Mouse (Mus musculus): Measurements from ENCODE around the gene Stx8.

The Stx8 gene

DNA sequence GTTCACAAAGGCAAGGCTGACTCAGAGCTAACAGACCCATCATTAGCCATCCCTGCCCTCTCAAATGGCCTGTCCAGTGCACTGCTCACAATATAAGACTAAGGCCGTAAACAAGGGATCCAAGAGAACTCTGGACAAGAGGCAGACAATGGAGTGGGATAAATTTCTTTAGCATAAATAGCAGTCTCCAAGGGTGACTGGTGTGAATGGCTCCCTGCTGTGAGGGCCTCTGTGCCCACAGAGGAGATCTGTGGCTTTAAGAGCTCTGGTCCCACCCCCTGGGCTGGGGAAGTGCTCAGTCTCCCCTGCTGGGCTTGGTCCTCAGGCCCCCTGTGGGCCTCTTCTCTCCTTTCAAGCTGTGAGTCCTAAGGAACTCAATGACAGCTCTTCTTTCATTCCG, 184.9 kb downstream of the Stx8 start:
- DNase-seq = no peak

DNA sequence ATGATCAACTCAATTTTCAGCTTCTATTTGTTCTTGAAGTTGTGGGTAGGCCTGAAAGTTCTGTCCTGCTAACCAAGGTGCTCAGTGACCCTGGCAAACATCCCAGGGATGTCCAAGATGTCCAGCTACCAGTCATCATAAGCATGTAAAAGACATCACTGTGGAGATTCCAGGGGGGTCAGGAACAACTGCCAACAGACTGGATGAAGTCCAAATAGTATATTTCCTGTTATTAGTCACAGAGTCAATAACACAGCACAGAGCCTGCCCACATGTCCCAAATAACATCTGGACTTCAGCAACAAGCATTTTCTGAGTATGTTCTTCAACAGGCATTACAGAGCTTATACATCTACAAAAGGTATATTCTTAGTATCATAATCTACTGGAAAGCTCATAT, 189.8 kb downstream of the Stx8 start:
- DNase-seq = no peak

DNA sequence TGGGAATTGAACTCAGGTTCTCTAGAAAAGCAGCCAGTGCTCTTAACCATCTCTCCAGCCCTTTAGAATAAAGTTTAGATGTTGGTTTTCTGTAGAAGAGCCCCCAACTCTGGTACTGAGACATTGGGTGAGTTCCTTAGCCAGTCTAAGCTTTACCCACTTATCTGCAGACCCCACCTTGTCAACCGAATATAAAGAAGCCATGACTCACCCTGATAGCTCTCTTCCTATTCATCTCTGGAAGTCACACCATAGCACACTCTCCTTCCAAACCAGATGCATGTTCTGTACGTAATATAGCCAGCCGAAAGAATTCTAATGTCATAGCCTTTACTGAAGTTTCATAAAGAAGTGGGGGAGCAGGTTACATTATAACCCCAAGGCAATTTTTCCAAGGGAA, 192.2 kb downstream of the Stx8 start:
- no peak for DNase-seq

DNA sequence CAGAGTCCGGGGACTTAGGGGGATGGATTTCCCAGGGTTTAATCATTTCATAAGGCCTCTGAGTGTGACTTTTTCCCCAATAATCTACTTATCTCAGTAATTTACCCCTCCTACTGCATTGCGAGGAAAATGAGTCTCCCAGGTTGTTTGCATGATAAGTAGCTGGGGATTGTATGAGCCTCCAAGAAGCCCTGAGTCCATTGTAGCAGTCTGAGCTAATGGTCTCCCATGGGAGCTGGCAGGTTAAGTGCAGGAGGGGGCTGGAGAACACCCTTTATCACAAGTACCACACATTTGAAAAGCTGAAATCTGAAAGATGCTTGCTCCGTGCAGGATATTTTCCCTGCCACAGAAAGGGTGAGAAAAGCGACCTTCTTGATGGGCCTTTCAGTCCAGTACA, 193.9 kb downstream of the Stx8 start:
- no peak for DNase-seq

DNA sequence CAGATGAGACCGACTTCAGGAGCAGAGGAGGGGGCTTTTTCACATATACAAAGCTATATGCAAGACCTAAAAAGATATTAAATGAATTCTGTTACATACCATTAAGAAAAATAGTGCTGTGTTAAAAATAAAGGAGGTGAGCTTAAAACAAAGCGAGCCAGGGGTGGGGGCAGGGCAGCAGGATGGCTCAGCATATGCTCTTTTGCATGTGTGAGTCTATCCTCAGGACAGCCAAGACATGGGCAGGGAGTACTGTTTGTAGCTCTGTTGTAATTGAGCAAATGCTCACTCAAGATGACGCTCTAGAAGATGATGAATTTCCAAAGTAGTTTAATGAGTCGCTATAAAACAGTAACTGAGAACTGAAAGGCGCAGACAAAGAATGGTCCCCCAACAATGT, 198.4 kb downstream of the Stx8 start:
- DNase-seq = no peak

DNA sequence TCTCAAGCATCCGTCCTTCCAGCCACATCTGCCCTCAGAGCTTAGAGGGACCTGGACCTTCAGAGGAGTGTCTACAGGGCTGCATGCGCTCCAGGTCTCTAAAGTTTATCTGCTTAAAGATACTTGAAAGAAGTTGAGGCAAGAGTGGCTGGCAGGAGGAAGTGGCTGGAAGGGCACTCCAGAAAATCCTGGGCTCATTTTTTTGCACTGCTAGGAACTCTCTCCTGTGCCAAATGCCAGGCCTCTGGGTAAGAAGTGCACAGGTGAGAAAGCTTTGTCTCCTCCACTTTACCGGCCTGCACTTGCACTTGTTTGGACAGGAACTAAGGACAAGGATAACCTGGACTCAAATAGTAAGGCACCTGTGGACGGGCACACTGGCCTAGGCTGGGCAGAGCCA, 202.4 kb downstream of the Stx8 start:
- DNase-seq = no peak

DNA sequence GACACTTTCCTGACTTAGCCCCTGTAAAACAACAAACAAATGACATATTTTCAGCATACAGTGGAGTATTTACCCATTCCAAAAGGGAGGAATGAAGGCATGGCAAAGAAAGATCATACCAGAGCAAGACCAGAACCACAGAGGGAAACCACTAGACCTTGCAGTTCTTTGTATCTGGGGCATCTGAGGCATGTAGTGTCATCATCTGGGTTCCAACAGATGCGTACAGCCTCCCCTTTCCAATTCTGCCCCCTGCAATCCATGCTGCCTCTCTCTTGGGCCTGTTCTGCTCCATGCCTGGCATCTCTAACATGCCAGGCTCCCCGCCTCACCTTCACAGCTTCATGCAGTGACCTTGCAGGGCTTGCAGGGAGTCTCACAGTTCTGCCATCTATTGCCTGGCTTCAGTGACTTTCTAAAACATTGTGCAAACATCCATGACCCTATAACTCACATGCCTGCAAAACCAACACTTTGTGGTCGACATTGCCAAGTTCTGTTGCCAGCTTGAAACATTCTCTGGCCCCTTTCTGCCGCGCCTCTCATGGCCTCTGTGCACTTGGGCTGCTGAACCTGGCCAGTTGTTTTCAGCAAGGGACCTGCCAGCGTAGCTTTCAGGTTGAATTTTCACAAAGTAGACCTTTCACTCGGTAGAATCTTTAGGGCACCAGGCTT, 206.1 kb downstream of the Stx8 start:
- DNase-seq = no peak

DNA sequence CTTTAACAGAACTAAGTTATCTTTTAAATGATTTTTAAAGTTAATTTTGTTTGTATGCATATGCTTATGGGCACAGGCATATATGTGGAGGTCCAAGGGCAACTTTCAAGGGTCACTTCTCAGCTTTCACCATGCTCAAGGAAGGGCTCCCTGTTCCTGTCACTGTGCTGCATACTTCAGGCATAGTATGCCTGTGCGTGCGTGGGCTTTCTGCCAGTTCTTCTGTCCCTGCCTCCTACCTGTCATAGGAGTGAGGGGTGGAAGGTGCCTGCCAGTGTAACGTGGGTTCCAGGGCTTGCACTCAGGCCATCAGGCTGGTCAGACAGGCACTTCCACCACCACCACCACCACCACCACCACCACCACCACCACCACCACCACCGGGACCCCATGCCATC, 206.7 kb downstream of the Stx8 start:
- no peak for DNase-seq

DNA sequence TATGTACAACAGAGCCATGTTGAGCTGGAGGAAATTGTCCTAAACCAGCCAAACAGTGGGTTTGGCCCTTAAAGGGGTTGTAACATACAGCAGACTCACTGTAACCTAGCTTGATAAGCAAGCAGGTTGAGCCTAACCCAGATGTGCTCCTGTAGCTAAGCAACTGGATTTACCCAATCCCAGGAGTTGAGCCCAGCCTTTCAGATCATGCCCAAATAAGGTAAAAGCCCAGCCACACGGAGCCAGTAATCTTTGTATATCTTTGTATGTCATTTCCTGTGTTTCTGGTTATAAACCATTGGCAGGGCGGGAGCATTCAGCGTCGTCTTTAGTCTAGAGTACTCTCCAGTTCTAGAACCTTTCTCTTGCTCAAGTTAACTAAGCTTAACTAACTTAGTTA, 210.6 kb downstream of the Stx8 start:
- no peak for DNase-seq

DNA sequence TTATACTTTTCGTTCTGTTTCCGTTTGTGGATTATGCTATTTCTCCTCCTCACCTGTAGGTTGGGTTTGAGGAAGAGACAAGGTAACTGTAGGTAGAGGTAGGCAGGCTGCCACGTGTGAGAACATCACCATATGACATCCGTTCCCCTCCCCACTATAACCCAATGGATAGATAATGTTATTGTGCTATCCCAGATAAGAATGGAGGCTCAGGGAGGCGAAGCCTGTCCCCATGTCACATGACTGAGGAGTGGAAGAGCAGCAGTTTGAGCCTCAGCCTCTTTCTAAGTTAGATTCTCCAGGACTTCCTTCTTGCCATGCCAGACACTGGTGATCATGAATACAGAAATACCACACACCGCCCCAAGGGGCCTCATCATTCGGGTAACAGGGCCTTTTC, 211.4 kb downstream of the Stx8 start:
- no peak for DNase-seq

DNA sequence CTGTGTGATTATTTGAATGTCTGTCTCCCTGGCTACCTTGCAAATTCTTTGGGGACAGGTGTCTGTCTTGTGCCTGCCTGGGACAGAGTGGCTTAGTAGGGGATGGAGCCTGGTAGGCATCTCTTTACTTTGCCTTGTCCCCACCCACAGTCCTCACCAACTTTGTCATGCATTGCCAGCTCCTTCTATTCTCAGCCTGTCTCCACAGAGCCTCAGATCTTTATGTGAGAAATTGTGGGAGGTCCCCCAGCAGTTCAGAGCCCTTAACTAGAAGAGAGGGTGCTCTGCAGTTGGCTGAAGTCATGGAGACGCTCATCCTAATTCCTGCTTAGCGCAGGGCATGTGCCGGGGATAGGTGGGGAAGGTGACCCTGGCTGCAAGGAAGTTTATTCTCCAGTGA, 219.7 kb downstream of the Stx8 start:
- DNase-seq = no peak

DNA sequence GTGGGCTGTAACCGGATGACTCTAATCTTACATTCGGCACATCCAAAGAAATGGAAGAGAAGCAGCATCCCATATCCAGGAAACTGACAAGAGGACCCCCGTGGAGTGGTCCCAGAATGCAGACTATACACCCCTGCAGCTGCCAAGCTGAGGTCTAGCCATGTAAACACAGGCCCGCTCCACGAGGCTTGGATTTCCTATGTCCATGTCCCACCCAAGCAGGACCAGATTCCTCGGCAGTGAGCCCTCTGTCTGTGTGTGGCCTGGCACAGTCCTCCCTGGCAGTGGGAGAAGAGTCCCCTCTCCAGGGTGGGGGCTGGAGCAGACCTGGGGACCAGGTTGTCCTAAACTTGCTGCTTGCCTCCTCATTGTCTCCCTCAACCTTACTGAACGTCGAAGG, 221.2 kb downstream of the Stx8 start:
- no peak for DNase-seq

DNA sequence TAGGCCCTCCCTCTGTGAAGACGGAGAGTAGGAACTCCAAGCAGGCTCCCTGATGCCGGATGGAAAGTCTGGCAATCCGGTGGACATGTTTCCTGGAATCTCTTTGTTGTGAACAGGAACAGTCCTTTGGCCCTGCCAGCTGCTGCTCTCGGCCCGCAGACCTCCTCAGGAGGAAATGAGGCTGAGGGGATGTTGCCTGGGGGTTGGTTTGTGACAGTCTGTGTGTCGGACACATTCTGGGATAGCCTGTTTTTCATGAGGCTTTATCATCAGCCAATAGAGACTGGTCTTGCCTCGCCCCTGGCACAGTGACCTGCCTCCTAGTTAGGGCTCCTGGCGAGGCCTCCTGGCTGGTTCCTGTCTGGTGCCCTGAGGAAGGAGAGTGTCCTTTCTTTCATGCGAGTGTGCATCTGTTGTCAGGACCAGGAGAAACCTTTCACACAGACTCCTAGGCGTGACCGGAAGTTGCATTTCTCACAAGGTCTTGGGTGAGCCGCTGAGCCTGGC, 222.8 kb downstream of the Stx8 start:
- no peak for DNase-seq

DNA sequence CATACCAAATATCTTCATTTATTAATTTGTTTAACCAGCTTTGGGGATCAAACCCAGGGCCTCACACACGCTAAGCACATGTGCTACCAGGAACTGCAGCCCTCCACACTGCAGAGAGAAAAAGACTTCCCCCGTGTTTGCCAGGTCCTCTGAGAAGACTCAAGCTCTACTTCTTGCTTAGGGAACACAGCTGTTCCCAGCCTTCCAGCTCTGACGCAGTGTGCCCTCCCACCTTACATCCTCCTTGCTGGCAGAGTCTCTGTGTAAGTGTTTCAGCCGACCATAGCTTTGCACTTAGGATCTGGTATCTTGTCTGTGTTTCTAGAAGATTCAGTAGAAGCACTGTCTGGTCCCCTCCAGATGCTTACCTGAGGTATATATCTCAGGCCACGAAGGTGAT, 224.9 kb downstream of the Stx8 start:
- DNase-seq = no peak

DNA sequence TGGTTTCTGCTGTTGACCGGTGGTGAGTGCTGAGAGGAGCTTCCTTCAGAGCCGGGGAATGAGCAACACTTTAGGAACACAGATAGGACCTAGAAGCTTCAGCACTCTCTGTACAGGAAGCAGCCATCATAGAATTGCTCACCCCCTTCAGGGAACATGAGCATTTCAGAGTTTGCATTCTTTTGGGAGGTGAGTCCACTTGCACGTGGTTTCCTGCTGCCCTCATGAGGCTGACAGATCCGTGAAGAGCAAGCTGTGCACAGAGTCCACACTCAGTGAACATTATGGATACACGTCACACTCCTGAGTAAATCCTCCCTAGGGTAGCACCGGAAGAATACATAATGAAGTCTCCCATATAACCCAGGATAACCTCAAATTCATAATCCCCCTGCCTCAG, 229.2 kb downstream of the Stx8 start:
- no peak for DNase-seq

DNA sequence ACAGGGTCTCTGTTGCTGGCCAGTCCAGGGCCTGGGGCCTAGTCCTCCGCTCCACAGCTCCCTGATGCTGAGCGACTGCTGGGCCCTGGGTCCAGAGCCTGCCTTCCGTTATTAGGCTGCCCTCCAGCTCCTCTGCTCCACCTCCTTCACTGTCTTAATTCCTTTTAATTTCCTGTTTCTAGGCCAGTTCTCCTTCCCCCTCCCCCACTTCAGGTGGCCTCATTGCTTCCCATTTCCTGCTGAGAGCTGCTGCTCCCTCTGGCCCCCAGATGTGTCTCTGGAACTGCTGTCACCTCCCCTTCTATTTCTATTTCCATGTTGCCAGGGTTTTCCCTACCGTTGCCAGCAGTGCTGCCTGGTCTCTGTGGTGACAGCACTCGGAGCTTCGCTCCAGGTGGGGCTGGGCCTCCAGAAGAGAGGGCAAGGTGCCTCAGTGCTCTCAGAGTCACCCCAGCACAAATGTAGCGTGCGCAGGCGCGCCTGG, 229.7 kb downstream of the Stx8 start:
- no peak for DNase-seq

DNA sequence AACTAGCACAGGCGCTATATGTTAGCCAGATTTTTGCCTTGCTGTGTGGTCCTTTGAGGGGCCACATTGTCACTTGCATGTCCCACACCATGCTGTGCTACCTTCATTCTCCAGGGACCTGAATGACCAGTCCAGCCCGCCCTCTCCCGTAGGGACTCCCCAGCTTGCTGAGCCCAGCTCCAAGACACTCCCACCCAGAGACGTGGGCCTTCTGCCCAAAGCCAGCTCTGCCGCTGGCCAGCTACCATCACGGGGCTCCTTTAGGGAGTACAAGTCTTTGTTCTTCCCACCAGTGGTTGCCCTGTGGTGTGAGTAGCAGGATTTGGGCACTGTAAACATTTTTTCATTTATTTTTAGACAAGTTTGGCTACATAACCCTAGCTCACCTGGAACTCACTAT, 230.6 kb downstream of the Stx8 start:
- DNase-seq = no peak

DNA sequence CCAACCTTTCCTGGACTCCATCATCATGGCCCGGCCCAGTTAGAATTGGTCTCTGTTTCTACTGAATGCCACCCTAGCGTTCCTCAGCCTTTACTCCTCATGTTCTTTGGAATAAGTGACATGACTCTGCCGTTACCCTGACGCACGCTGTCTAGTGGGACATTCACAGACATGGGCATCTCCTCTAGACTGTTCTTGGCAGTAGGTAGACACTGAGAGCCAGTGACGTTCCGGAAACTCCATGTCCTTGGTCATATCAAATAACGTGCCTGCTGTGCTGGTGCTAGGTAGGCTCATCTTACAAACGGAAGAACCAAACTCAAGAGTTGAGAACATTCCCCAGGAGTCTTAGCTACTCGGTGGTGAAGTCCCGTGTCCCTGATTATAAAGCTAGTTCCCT, 231.5 kb downstream of the Stx8 start:
- DNase-seq = no peak

DNA sequence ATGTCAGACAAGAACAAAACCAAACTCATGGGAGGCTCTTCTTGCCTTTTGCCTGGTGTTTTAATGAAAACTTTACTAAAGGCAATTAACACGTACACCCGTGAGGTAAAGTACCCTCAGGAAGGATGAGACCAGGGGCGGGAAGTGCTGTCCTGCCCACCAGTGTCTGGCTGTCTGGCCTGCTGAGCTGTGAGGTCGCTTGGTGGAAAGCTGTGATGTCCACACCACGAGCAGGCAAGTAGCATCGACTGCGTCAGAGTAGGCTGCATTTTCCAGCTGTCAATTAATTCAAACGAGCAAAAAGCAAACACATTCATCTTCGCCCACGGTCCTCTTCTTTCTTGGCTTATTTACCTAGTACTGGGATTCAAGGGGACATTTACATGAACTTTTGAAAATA, 232.7 kb downstream of the Stx8 start:
- DNase-seq = no peak

DNA sequence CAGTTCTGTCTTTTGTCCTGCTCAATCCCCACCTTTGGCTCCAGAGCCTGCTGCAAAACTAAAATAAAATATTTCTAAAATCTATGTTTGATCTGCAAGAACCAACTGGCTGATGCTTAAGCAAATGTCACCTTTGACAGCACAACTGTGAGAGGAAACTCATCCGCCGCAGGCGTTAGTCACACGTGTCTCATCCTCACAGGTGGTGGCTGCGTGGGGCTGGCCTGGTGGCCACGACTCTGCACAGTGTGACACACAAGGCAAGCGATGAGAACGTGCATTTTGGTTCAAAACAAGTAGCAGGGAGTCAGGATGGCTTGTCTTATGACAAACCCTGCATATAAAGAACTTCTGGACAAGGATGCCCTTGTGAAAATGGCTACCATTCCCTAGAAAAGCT, 233.1 kb downstream of the Stx8 start:
- DNase-seq = no peak

DNA sequence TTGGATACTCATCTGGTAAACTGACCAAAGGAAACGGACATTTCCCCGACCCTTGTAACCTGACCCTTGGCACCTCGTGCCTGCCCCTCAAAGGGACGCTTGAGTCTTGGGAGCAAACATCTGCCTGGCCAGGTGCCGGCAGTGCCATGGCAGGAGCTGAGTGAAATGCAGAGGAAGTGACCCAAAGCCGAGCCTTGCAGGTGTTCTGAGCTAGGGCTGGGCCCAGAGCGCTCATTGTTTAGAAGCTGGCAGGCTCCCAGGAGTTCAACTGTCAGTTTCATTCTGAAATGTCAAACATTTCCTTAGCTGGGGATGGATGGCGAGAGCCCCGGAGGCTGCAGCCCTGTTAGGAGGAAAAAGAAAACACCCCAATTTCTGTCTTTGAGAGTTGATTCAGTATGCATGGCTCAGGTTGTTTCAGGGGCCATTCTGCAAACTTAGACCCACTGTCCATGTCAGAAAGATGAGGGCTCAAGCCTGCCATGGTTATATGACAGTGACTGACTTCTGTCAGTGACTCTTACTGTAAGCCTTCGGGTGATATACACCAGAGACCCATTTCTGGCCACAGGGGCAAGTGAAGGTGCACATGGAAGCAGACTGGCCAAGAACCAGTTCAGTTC, 233.9 kb downstream of the Stx8 start:
- DNase-seq = no peak

DNA sequence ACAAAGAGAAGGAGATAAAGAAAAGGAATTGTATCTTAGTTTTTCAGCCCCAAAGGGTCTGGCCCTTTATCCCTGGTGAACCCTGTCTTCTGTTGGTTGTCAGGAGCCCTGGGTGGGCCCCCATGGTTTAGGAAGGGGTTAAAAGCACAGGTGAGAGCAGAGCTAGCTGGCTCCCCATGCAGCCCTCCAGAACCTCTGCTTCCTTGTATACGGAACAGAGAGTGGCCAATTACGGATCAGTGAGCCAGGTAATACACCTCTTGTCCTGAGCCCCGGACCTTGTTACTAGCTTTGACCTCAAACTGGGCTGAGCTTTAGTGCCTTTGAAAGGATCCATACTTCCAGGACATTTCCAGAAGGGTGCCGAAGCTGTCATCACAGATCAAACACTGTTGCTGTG, 234.5 kb downstream of the Stx8 start:
- DNase-seq = no peak

DNA sequence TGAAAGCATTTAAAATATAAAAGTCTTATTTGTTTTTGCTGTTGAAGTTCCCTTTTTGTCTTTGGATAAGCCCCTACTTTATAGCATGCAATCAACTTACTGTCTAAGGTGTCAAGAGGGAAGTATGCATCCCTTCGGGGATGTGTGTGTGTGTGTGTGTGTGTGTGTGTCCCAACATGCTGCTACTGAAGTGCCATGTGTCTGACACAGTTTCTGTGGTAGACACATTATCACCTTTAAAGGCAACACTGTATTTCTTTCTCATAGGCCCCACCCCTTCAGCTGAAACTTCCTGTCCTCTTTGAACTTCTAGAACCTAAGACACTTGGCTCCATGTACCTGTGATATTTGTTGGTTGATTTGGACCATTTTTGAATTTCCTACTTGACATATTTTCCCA, 235.1 kb downstream of the Stx8 start:
- no peak for DNase-seq

DNA sequence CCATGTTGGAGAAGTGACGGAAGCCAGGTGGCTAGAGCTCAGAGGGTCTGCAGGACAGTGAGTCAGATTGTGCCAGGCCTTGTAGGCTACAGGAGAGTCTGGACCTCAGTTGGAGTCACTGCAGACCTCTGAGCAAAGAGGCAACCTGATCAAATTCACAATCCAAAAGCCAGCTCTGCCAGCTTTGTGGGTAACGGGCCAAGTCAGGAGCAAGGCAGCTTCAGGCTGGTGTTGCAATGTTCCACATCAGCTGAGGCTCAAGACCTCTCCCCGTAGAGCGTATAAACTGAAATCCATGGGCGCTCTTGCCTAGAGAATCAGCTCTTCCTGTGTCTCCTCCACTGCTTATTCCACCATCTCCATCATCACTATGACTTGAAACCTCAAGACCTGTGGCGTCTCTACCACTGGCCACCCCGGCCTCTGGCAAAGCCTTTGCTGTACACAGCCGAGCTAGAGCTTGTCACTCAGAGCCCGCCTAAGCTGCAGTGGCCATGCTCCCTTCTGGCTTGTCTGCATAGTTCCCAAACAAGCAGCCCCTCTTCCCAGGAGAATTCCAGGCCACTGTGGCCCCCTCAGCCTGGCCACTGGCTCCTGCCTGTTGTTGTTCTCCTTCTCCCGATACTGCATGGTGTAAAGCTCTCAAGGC, 235.9 kb downstream of the Stx8 start:
- no peak for DNase-seq

Measured in cerebellum, adult 8-10 months (tissue).